Mouse (Mus musculus) forebrain, embryonic 15.5 days (tissue): Measurements from ENCODE around the gene Necab3. TPM values are rescaled to one million over a fixed set of nuclear protein-coding genes. Genes with fewer than 3 reads are reported as not detected.

Experiments used
- ATAC-seq: fragments of 200-750 bp; cut with Nextera tagmentation; replicated peaks from 2 replicates; pipeline ENCODE4 v1.8.0; 2017; ENCODE audit warnings: mild to moderate bottlenecking, moderate TSS enrichment, moderate library complexity
- H3K27ac ChIP-seq: fragments of 300-500 bp; sonication (generic); replicated peaks from 2 replicates; pipeline ENCODE4 v1.5.1; 2015; ENCODE audit warnings: mild to moderate bottlenecking, inconsistent platforms
- H3K27me3 ChIP-seq: fragments of 300-500 bp; sonication (generic); 2 replicates; pipeline ENCODE4 v1.6.1; 2015; ENCODE audit warnings: inconsistent platforms
- H3K36me3 ChIP-seq: fragments of 300-500 bp; sonication (generic); 2 replicates; pipeline ENCODE4 v1.6.1; 2015; ENCODE audit warnings: mild to moderate bottlenecking, inconsistent platforms
- H3K4me1 ChIP-seq: fragments of 300-500 bp; sonication (generic); 2 replicates; pipeline ENCODE4 v1.6.1; 2015; ENCODE audit warnings: inconsistent platforms
- H3K4me2 ChIP-seq: fragments of 300-500 bp; sonication (generic); replicated peaks from 2 replicates; pipeline ENCODE4 v1.6.1; 2015; ENCODE audit warnings: mild to moderate bottlenecking, inconsistent platforms
- H3K4me3 ChIP-seq: fragments of 300-500 bp; sonication (generic); 2 replicates; pipeline ENCODE4 v1.5.1; 2015; ENCODE audit warnings: mild to moderate bottlenecking, inconsistent platforms
- H3K9ac ChIP-seq: fragments of 300-500 bp; sonication (generic); replicated peaks from 2 replicates; pipeline ENCODE4 v1.6.1; 2015; ENCODE audit warnings: mild to moderate bottlenecking, inconsistent platforms
- H3K9me3 ChIP-seq: fragments of 300-500 bp; sonication (generic); 2 replicates; pipeline ENCODE4 v1.6.1; 2016; ENCODE audit warnings: inconsistent platforms
- WGBS: fragments of 180-500 bp; shearing (Covaris S2); methylation state at CpG from one replicate; pipeline ENCODE4 v1.1.7; 2015; ENCODE audit warnings: mixed read lengths; 5-methylcytosine and 5-hydroxymethylcytosine counted together
- polyA plus RNA-seq: library from polyadenylated mRNA; unstranded; fragments of >200 nt; fragmentation: Nextera tagmentation; extraction: Ambion mirVana; gene quantifications from 2 replicates; pipeline ENCODE4 v1.2.1, GENCODE M21; 2015

The Necab3 gene
- polyA plus RNA-seq, 1 experiment from 2014 or later, result 22.2 TPM

DNA sequence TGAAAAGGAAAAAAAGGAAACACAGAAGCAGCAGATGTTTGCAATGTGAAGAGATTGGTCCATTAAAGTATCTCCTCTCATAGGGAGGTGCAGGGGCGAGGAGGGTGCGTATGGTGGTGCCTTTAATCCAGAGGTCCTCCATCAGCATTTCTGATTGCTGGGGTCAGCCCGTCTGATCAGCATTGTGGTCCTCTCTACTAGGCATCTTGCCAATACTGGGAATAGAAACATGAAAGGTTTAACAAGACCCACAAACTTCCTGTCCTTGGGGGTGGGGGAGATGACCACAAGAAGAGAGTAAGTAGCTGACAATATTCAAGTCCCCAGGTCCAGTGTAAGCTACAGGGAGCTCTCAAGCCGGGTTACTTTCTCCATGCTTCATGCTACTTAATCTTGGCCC, 12.0 kb upstream of the Necab3 start:
- 67% methylated on average over 4 of the region's 4 CpGs for WGBS
- Histone ChIP-seq H3K27me3 (no peaks in the 10 kb centered on the region), H3K9me3 (no peaks in the 10 kb centered on the region)

DNA sequence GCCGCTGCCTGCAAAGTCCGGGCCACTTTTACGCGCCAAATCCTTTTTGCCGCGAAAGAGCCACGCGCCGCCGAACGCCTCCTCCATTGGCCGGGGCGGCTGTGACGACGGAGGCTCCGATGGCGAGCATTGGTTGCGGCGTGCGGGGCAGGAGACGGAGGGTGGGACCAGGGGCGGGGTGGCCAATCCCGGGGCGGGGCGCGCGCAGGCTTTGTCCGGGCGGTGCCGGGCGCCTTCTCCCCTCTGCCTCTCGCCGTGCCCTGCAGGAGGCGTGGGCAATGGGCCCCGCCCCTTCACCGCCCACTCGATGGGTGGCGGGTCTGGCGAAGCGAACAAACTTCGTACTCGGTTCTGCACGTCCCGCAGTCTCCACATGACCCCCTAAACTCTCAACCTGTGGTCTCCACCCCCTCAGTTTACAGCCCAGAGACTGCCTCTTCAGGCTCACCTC, 11.2 kb upstream of the Necab3 start, which contains the start of gene E2f1:
TSS of gene E2f1 (minus strand) at position 57 of the 451 bp plus-strand sequence.
- Histone ChIP-seq H3K9me3 (no peaks in the 10 kb centered on the region), H3K9ac (peak within 1 kb of the TSS; percentile 55), H3K36me3 (no peaks in the 10 kb centered on the region), H3K4me1 (peaks cover 53% of the 10 kb centered on the region), H3K4me2 (peak within 1 kb of the TSS; percentile 90), H3K4me3 (peak within 1 kb of the TSS; percentile 88), H3K27me3 (no peaks in the 10 kb centered on the region), H3K27ac (peak within 1 kb of the TSS; percentile 73)
- WGBS, result under 1% methylated on average over 41 of the region's 44 CpGs
- ATAC-seq, result peak; percentile 99

More for the DNA sequence above, 12.0 kb upstream of the Necab3 start:
- no peak overlapping the region for H3K4me3 ChIP-seq
- H3K4me2 ChIP-seq, result peak overlapping the region; percentile 90; the same call in 1 of the 2 replicates
- peaks cover 45% of the 10 kb centered on the region for H3K4me1 ChIP-seq
- no peak overlapping the region for H3K27ac ChIP-seq
- H3K36me3 ChIP-seq, result no peaks in the 10 kb centered on the region
- H3K9ac ChIP-seq, result no peak overlapping the region
- no peak for ATAC-seq

DNA sequence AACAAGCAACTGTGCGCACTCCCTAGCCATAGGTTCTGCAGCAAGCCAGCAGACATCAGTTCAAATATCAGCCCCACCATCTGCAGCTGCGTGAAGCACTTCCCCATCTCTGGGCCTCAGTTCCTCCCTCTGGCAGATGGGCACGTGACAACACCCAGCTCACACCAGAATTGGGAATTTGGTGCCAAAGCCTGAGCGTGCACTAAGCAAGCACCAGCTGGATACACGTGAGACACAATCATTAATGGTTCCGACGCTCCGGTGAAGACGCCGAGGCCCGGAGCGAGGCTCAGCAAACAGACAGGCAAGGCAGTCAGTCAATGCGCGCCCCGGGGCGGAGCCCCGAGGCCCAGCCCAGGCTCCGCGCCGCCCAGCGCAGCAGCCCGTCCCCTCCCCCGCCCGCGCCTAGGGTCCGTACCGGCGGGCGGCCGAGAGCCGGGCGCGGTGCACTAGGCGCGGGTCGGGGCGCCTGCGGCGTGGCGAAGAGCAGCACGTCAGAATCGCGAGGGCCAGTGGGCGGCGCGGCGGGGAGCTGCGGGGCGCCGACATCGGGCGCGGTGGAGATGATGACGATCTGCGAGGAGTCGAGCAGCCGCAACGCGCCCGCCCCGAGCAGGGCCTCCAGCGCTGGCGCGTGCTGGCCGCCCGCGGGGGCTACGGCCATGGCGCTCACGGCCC, 10.5 kb upstream of the Necab3 start:
- ATAC-seq, result peak; percentile 70
- Histone ChIP-seq H3K4me3 (peak overlapping the region; percentile 88), H3K27me3 (no peaks in the 10 kb centered on the region), H3K4me2 (peak overlapping the region; percentile 90), H3K4me1 (peaks cover 53% of the 10 kb centered on the region), H3K9ac (peak overlapping the region; percentile 55), H3K9me3 (no peaks in the 10 kb centered on the region), H3K36me3 (no peaks in the 10 kb centered on the region), H3K27ac (peak overlapping the region; percentile 73)
- under 1% methylated on average over 54 of the region's 70 CpGs for WGBS

GRCm38 (mm10) chr2:154568329-154569070, 9.8 kb upstream of the Necab3 start:
- no peaks in the 10 kb centered on the region for H3K36me3 ChIP-seq
- WGBS, result 2% methylated on average over 10 of the region's 10 CpGs
- H3K4me1 ChIP-seq, result peaks cover 53% of the 10 kb centered on the region
- H3K9ac ChIP-seq, result peak overlapping the region; percentile 55
- peak; percentile 10 for ATAC-seq
- H3K27ac ChIP-seq, result peak overlapping the region; percentile 73
- H3K4me2 ChIP-seq, result peak overlapping the region; percentile 90
- H3K4me3 ChIP-seq, result peak overlapping the region; percentile 88
- H3K9me3 ChIP-seq, result no peaks in the 10 kb centered on the region
- H3K27me3 ChIP-seq, result no peaks in the 10 kb centered on the region

DNA sequence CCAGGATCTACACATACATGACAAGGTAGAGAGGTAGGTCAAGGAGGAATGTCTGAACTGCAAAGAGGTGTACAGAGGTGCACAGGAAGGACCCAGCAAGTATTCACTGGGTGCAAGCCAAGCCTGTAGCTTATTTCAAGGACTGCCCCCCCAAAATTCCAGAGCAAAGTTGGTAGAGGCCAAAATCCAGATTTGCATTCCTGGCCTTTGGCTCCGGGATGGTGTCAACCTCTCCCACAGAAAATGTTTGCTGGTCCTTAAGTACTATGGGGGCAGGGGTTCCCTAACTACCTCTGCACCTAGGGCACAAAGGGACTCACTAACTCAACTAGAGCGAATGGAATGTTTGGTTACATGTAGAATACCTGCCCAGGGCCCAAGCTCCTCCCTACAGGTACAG, 9.1 kb upstream of the Necab3 start:
- Histone ChIP-seq H3K27ac (peak overlapping the region; percentile 73), H3K4me2 (peak overlapping the region; percentile 90)

GRCm38 (mm10) chr2:154566641-154567040, 8.0 kb upstream of the Necab3 start:
- Histone ChIP-seq H3K4me2 (no peak overlapping the region), H3K9ac (no peak overlapping the region), H3K4me1 (peaks cover 53% of the 10 kb centered on the region), H3K36me3 (no peaks in the 10 kb centered on the region), H3K4me3 (no peak overlapping the region), H3K27ac (no peak overlapping the region; the same call in 1 of the 2 replicates), H3K9me3 (no peaks in the 10 kb centered on the region), H3K27me3 (no peaks in the 10 kb centered on the region)
- WGBS, result 53% methylated on average over 8 of the region's 8 CpGs
- ATAC-seq, result no peak

More for the DNA sequence above, 9.1 kb upstream of the Necab3 start:
- no peak overlapping the region for H3K9ac ChIP-seq
- H3K4me3 ChIP-seq, result peak overlapping the region; percentile 88
- no peak for ATAC-seq
- H3K27me3 ChIP-seq, result no peaks in the 10 kb centered on the region
- no peaks in the 10 kb centered on the region for H3K36me3 ChIP-seq
- H3K9me3 ChIP-seq, result no peaks in the 10 kb centered on the region
- H3K4me1 ChIP-seq, result peaks cover 53% of the 10 kb centered on the region
- 62% methylated on average over 2 of the region's 2 CpGs for WGBS

- no peak overlapping the region for H3K9ac ChIP-seq
- no peak overlapping the region for H3K4me3 ChIP-seq
- no peaks in the 10 kb centered on the region for H3K9me3 ChIP-seq
- ATAC-seq, result no peak
- WGBS, result 56% methylated on average over 3 of the region's 3 CpGs
- H3K27ac ChIP-seq, result peak overlapping the region; percentile 46
- no peaks in the 10 kb centered on the region for H3K36me3 ChIP-seq
- H3K4me2 ChIP-seq, result no peak overlapping the region
- peaks cover 49% of the 10 kb centered on the region for H3K4me1 ChIP-seq
- H3K27me3 ChIP-seq, result no peaks in the 10 kb centered on the region
Observed at GRCm38 (mm10) chr2:154565562-154565961, 6.9 kb upstream of the Necab3 start.

DNA sequence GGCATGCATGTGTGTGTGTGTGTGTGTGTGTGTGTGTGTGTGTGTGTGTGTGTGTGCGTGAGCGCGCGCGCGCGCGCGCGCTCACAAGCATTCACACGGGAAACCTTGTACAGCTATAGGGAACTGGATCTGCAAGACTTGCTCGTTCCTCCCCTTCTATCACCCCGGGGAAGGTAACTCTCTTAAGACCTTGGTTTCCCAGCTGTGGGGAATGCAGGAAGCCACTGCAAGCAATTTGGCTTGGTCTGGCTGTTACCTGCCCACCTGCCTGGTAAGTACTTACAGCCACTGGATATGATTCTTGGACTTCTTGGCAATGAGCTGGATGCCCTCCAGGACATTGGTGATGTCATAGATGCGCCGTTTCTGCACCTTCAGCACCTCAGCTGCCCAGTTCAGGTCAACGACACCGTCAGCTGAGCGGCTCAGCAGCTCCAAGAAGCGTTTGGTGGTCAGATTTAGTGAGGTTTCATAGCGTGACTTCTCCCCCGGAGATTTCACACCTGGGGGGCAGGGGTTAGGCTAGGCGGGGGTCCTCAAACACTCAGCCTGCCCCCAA, 5.0 kb upstream of the Necab3 start:
- ATAC-seq, result no peak
- no peak overlapping the region for H3K9ac ChIP-seq
- no peak overlapping the region for H3K27ac ChIP-seq
- H3K4me3 ChIP-seq, result no peak overlapping the region
- 91% methylated on average over 22 of the region's 22 CpGs for WGBS
- H3K27me3 ChIP-seq, result no peaks in the 10 kb centered on the region
- H3K36me3 ChIP-seq, result no peaks in the 10 kb centered on the region
- H3K4me2 ChIP-seq, result no peak overlapping the region
- H3K4me1 ChIP-seq, result peaks cover 42% of the 10 kb centered on the region
- H3K9me3 ChIP-seq, result no peaks in the 10 kb centered on the region

GRCm38 (mm10) chr2:154557184-154557832, 1.4 kb downstream of the Necab3 start:
- no peak for ATAC-seq
- WGBS, result 41% methylated on average over 5 of the region's 5 CpGs
- H3K27me3 ChIP-seq, result no peaks in the 10 kb centered on the region
- H3K27ac ChIP-seq, result 0 out of 2 replicates have a peak overlapping the region, but pooled peaks have one; percentile 43
- H3K36me3 ChIP-seq, result no peaks in the 10 kb centered on the region
- peak overlapping the region; percentile 46 for H3K4me3 ChIP-seq
- peaks cover 30% of the 10 kb centered on the region for H3K4me1 ChIP-seq
- H3K9me3 ChIP-seq, result no peaks in the 10 kb centered on the region
- peak overlapping the region; percentile 70 for H3K4me2 ChIP-seq
- no peak overlapping the region for H3K9ac ChIP-seq

DNA sequence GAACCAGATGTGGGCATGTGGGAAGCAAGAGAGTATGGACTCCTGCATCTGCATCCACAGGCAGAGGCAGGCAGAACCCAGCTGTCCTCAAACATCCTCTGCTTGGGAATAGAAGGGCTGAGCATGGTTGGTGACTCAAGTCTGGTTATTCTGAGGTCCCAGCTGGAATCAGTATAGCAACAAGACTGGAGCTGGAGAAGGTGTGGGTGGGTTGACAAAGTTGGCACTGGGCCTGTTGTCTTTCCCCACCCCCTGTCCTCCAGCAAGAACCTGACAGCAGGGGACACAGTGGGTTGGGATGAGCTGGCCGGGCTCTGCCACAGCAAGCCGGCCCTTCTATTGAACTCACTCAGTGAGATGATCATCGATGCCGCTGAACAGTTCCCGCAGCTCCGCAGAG, 3.5 kb downstream of the Necab3 start:
- Histone ChIP-seq H3K4me3 (no peak overlapping the region), H3K27ac (no peak overlapping the region), H3K27me3 (no peaks in the 10 kb centered on the region), H3K4me1 (peaks cover 44% of the 10 kb centered on the region), H3K4me2 (no peak overlapping the region), H3K36me3 (no peaks in the 10 kb centered on the region), H3K9me3 (no peaks in the 10 kb centered on the region), H3K9ac (no peak overlapping the region)
- ATAC-seq, result no peak
- 72% methylated on average over 6 of the region's 6 CpGs for WGBS

DNA sequence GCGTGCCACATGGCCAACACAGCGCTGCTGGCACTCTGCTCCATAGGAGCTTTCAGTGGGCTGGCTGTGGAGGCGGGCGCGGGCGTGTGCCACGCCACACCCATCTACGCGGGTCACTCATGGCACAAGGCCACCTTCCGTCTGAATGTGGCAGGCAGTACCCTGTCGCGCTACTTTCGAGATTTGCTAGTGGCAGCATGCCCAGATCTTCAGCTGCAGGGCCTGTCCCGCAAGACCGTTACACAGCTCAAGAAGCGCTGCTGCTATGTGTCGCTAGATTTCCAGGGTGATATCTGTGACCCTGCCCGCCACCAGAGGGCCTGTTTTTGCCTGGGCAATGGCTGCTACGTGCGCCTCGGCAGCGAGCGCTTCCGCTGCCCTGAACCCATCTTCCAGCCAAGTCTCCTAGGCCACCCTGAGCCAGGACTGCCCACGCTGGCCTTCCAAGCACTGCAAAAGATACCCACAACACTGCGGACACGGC, 6.2 kb downstream of the Necab3 start:
- 13% methylated on average over 27 of the region's 27 CpGs for WGBS
- Histone ChIP-seq H3K27ac (peak overlapping the region; percentile 68), H3K9me3 (no peaks in the 10 kb centered on the region), H3K4me2 (peak overlapping the region; percentile 37), H3K36me3 (no peaks in the 10 kb centered on the region), H3K27me3 (no peaks in the 10 kb centered on the region), H3K4me1 (peaks cover 44% of the 10 kb centered on the region), H3K4me3 (no peak overlapping the region), H3K9ac (peak overlapping the region; percentile 14)
- ATAC-seq, result peak; percentile 71
